Mouse (Mus musculus) kidney, embryonic 15.5 days (tissue): ENCODE measurements at regions not wholly inside any gene's neighbourhood (a gene's known extent, or its start where the extent isn't known, plus 50 kb on each side); places are given as distances from the start of the nearest gene placed in this dataset.

Source experiments
- ATAC-seq: fragments of 200-750 bp; cut with Nextera tagmentation; replicated peaks from 2 replicates; pipeline ENCODE4 v1.8.0; 2017; ENCODE audit warnings: moderate TSS enrichment; ENCODE audit not compliant: low FRiP score
- H3K27ac ChIP-seq: fragments of 300-500 bp; sonication (generic); 2 replicates; pipeline ENCODE4 v1.5.1; 2015; ENCODE audit warnings: mild to moderate bottlenecking, inconsistent platforms
- H3K27me3 ChIP-seq: fragments of 300-500 bp; sonication (generic); 2 replicates; pipeline ENCODE4 v1.6.1; 2015; ENCODE audit warnings: inconsistent platforms
- H3K36me3 ChIP-seq: fragments of 300-500 bp; sonication (generic); 2 replicates; pipeline ENCODE4 v1.6.1; 2015; ENCODE audit warnings: inconsistent platforms
- H3K4me1 ChIP-seq: fragments of 300-500 bp; sonication (generic); 2 replicates; pipeline ENCODE4 v1.6.1; 2015; ENCODE audit warnings: inconsistent platforms
- H3K4me2 ChIP-seq: fragments of 300-500 bp; sonication (generic); 2 replicates; pipeline ENCODE4 v1.6.1; 2015; ENCODE audit warnings: moderate library complexity, mild to moderate bottlenecking, inconsistent platforms
- H3K4me3 ChIP-seq: fragments of 300-500 bp; sonication (generic); replicated peaks from 2 replicates; pipeline ENCODE4 v1.5.1; 2015; ENCODE audit warnings: mild to moderate bottlenecking, inconsistent platforms
- H3K9ac ChIP-seq: fragments of 300-500 bp; sonication (generic); 2 replicates; pipeline ENCODE4 v1.6.1; 2015; ENCODE audit warnings: mild to moderate bottlenecking, inconsistent platforms
- H3K9me3 ChIP-seq: fragments of 300-500 bp; sonication (generic); replicated peaks from 2 replicates; pipeline ENCODE4 v1.6.1; 2016; ENCODE audit warnings: inconsistent platforms
- WGBS: fragments of 180-500 bp; shearing (Covaris S2); methylation state at CpG from one replicate; pipeline ENCODE4 v1.1.7; 2015; ENCODE audit warnings: mixed read lengths; 5-methylcytosine and 5-hydroxymethylcytosine counted together

DNA sequence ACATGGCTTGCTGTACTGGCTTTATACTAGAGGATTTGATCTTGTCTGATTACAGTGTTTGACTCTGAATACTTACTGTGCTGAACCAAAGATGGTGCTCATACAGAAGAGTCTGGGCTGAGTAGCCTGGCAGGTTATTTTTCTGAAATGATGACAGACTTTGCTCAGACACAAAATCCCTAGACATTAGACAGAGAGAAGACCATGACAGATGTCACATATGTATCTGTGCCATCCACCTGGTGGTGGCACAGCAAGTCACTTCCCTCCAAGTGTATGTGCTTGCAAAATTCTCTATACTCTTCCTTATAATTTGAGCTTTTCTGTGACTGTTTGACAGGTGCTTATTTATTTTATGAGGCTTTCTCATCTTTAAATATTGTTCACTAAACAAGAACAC is 80.7 kb downstream of the Gm7361 start:
- Histone ChIP-seq H3K36me3 (no peaks in the 10 kb centered on the region), H3K27ac (no peak overlapping the region), H3K9me3 (no peaks in the 10 kb centered on the region), H3K4me1 (no peaks in the 10 kb centered on the region), H3K4me3 (no peak overlapping the region), H3K9ac (no peak overlapping the region), H3K27me3 (no peaks in the 10 kb centered on the region), H3K4me2 (no peak overlapping the region)
- no peak for ATAC-seq

GRCm38 (mm10) chr5:26339266-26339665 is 81.8 kb downstream of the Gm7361 start:
- Histone ChIP-seq H3K9ac (no peak overlapping the region), H3K4me2 (no peak overlapping the region), H3K27me3 (no peaks in the 10 kb centered on the region), H3K4me1 (no peaks in the 10 kb centered on the region), H3K9me3 (no peaks in the 10 kb centered on the region), H3K27ac (no peak overlapping the region), H3K4me3 (no peak overlapping the region), H3K36me3 (no peaks in the 10 kb centered on the region)
- 89% methylated on average over 1 of the region's 1 CpGs for WGBS
- ATAC-seq: no peak

- Histone ChIP-seq H3K4me1 (no peaks in the 10 kb centered on the region), H3K9ac (no peak overlapping the region), H3K9me3 (no peaks in the 10 kb centered on the region), H3K4me2 (no peak overlapping the region), H3K27ac (no peak overlapping the region), H3K4me3 (no peak overlapping the region), H3K27me3 (no peaks in the 10 kb centered on the region), H3K36me3 (no peaks in the 10 kb centered on the region)
- WGBS: 89% methylated on average over 10 of the region's 10 CpGs
- ATAC-seq: no peak
Observed at GRCm38 (mm10) chr5:26355156-26355555, 97.7 kb downstream of the Gm7361 start.

DNA sequence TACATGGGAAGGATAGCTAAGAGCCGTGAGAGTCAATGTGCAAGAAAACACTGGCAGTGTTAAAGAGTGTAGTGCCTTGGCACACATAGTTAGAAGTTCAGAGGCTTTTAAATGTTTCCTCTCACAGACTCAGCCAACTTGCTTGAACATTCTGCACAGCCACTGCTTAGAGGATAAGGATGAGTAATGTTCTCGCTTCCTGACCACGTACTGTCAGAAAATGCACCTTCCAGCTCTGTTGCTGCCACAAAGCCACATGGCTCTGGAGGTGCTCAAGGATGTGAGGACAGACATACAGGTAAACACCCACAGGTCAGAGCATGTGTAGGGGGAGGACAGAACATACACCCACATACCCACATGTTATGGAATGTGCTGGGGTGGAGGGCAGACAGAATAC is 101.6 kb downstream of the Gm7361 start:
- H3K27ac ChIP-seq: no peak overlapping the region
- no peak overlapping the region for H3K9ac ChIP-seq
- no peak for ATAC-seq
- WGBS: 89% methylated on average over 3 of the region's 3 CpGs
- H3K4me2 ChIP-seq: no peak overlapping the region
- no peaks in the 10 kb centered on the region for H3K4me1 ChIP-seq
- no peak overlapping the region for H3K4me3 ChIP-seq
- no peaks in the 10 kb centered on the region for H3K27me3 ChIP-seq
- H3K9me3 ChIP-seq: no peaks in the 10 kb centered on the region
- no peaks in the 10 kb centered on the region for H3K36me3 ChIP-seq

DNA sequence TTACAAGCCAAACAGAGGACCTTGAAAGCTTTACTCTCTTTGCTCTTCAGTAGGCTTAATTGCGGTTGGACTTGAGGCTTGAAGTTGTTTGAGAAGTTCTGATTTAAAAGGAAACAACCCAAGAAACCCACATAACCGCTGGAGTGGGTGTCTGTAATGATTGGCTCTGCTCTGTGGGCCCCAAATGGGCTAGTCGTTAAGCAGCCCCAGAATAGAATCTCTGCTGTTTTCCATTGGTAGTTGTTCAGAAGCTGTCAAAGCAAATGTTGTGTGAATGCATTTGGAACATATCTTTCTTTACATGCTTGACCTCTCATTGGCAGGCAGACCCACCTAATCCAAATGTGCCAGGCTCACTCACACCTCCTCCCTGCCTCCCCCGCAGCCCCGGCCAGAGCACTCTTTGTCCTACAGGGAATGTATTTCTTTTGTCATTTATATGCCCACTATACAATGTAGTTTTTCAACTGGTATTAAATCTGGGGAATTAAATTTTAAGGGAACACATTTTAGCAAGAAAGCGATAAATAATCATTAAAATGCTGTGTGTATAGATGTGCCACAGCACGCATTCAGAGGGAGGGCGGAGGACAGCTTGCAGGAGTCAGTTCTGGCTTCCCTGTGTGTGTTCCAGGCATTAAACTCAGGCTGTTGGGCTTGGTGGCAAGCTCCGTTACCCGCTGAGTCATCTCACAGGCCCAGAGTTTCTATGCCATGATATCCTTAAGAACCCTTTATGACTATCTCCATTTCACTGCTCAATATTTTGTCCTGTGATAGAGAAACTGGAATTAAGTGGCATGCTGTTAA is 116.9 kb downstream of the Gm7361 start:
- Histone ChIP-seq H3K27me3 (no peaks in the 10 kb centered on the region), H3K9me3 (no peaks in the 10 kb centered on the region), H3K4me2 (no peak overlapping the region), H3K9ac (no peak overlapping the region), H3K4me1 (no peaks in the 10 kb centered on the region), H3K4me3 (no peak overlapping the region), H3K27ac (no peak overlapping the region), H3K36me3 (no peaks in the 10 kb centered on the region)
- WGBS: 67% methylated on average over 10 of the region's 10 CpGs
- ATAC-seq: no peak

GRCm38 (mm10) chr5:26407088-26407672 is 149.7 kb downstream of the Gm7361 start:
- Histone ChIP-seq H3K27ac (no peak overlapping the region; the same call in 1 of the 2 replicates), H3K4me2 (no peak overlapping the region), H3K9me3 (no peaks in the 10 kb centered on the region), H3K4me3 (no peak overlapping the region), H3K36me3 (no peaks in the 10 kb centered on the region), H3K9ac (no peak overlapping the region), H3K27me3 (no peaks in the 10 kb centered on the region), H3K4me1 (peaks cover 6% of the 10 kb centered on the region; the same call in 1 of the 2 replicates)
- WGBS: 50% methylated on average over 2 of the region's 2 CpGs
- ATAC-seq: peak; percentile 88

GRCm38 (mm10) chr5:26413185-26413584 is 155.7 kb downstream of the Gm7361 start:
- H3K4me1 ChIP-seq: no peaks in the 10 kb centered on the region
- 71% methylated on average over 1 of the region's 1 CpGs for WGBS

GRCm38 (mm10) chr5:26444331-26445200 is 187.1 kb downstream of the Gm7361 start:
- no peaks in the 10 kb centered on the region for H3K27me3 ChIP-seq
- H3K36me3 ChIP-seq: no peaks in the 10 kb centered on the region
- ATAC-seq: no peak; the same call in 1 of the 2 replicates
- no peak overlapping the region for H3K9ac ChIP-seq
- no peak overlapping the region for H3K4me2 ChIP-seq
- no peaks in the 10 kb centered on the region for H3K4me1 ChIP-seq
- no peak overlapping the region for H3K27ac ChIP-seq
- H3K9me3 ChIP-seq: no peaks in the 10 kb centered on the region
- H3K4me3 ChIP-seq: no peak overlapping the region
- WGBS: 69% methylated on average over 4 of the region's 4 CpGs

More at GRCm38 (mm10) chr5:26413185-26413584, 155.7 kb downstream of the Gm7361 start:
- H3K36me3 ChIP-seq: no peaks in the 10 kb centered on the region
- H3K4me3 ChIP-seq: no peak overlapping the region
- H3K4me2 ChIP-seq: no peak overlapping the region
- H3K27me3 ChIP-seq: no peaks in the 10 kb centered on the region
- H3K9me3 ChIP-seq: no peaks in the 10 kb centered on the region
- no peak for ATAC-seq
- H3K27ac ChIP-seq: no peak overlapping the region
- H3K9ac ChIP-seq: no peak overlapping the region

- Histone ChIP-seq H3K4me1 (no peaks in the 10 kb centered on the region), H3K9ac (no peak overlapping the region), H3K4me3 (no peak overlapping the region), H3K27ac (no peak overlapping the region), H3K9me3 (no peaks in the 10 kb centered on the region), H3K4me2 (no peak overlapping the region), H3K36me3 (no peaks in the 10 kb centered on the region), H3K27me3 (no peaks in the 10 kb centered on the region)
- ATAC-seq: no peak
- WGBS: 78% methylated on average over 1 of the region's 1 CpGs
Observed at GRCm38 (mm10) chr5:26451306-26451705, 193.8 kb downstream of the Gm7361 start.

DNA sequence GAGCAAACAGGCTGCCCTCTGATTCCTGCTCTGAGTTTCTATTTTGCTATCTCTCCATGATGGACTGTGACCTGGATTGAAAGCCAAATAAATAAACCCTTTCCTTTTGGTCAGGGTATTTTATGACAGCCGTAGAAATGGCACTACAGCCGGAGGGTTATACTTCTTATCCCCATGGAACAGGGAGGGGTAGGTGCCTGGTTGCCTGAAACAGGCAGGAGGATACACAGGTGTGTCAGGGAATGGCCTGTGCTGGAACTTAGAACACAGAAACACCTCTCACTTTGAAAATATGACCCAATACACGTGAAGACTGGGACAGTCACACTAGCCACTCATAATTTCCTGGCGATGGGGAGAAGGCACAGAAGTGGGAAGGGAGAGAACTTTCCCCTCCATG is 200.1 kb downstream of the Gm7361 start:
- Histone ChIP-seq H3K4me3 (no peak overlapping the region), H3K9ac (no peak overlapping the region), H3K27ac (no peak overlapping the region), H3K27me3 (no peaks in the 10 kb centered on the region), H3K4me1 (no peaks in the 10 kb centered on the region), H3K4me2 (no peak overlapping the region), H3K36me3 (no peaks in the 10 kb centered on the region), H3K9me3 (no peaks in the 10 kb centered on the region)
- 63% methylated on average over 4 of the region's 4 CpGs for WGBS
- ATAC-seq: no peak

DNA sequence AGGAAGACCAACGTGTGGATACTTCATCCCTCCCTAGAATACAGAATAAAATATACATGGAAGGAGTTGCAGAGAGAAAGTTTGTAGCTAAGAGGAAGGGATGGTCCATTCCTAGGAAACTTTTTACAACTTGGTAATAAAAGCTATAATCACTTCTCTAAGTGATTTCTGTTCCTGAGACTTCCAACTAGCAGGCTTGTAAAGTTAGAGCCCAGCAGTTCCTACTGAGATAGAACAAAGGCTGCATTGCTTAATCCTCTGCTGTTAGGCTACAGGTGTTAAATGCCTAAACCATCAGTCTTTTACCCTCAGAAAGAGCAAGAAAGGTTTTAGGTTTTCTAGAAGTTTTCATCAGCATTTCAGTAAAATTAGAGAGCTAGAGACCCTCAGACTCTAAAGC is 209.2 kb downstream of the Gm7361 start:
- Histone ChIP-seq H3K36me3 (no peaks in the 10 kb centered on the region), H3K4me3 (no peak overlapping the region), H3K27me3 (no peaks in the 10 kb centered on the region), H3K27ac (no peak overlapping the region), H3K4me2 (no peak overlapping the region), H3K9ac (no peak overlapping the region), H3K9me3 (no peaks in the 10 kb centered on the region), H3K4me1 (no peaks in the 10 kb centered on the region)
- 33% methylated on average over 1 of the region's 1 CpGs for WGBS
- ATAC-seq: no peak

DNA sequence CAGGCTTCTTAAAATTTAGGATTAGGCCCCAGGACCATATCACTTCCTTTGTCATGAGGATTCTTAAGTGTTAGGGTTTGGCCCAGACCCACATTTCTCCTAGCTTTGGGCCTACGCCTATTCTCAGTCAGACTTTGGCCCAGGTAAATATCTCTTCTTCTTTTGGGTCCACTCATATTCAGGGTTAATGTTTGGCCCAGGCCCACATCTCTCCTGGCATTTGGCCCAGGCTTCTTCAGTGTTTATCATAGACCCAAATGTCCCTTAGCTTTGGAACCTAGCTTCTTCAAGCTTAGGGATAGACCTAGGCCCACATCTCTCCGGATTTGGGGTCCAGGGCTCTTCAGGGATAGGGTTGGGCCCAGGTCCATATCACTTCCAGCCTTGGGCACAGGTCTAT is 228.2 kb downstream of the Gm7361 start:
- Histone ChIP-seq H3K36me3 (no peaks in the 10 kb centered on the region), H3K4me3 (no peak overlapping the region), H3K9me3 (no peaks in the 10 kb centered on the region), H3K27me3 (no peaks in the 10 kb centered on the region), H3K27ac (no peak overlapping the region), H3K9ac (no peak overlapping the region), H3K4me2 (no peak overlapping the region), H3K4me1 (no peaks in the 10 kb centered on the region)
- WGBS: 88% methylated on average over 2 of the region's 2 CpGs
- ATAC-seq: no peak
